Mouse (Mus musculus) CH12.LX (cell line): ENCODE data around the gene Gm20708.

Source experiments
- CTCF ChIP-seq, 2 experiments: IDR thresholded peaks in 1 of 2; conservative IDR thresholded peaks in 1 of 2; 2 replicates each; pipeline ENCODE4 v1.5.1; 2011 to 2012; ENCODE audit warnings: low read depth in 2 of 2, low read length in 2 of 2, improper control_type of control experiment in 1 of 2, inconsistent platforms in 1 of 2, mild to moderate bottlenecking in 1 of 2, moderate library complexity in 1 of 2
- ELF1 ChIP-seq: IDR thresholded peaks from 2 replicates; pipeline ENCODE4 v1.6.1; 2014; ENCODE audit warnings: low read depth, mild to moderate bottlenecking, inconsistent platforms, low read length, improper control_type of control experiment
- EP300 ChIP-seq: IDR thresholded peaks from 2 replicates; pipeline ENCODE4 v1.6.1; 2011; ENCODE audit warnings: low read length, improper control_type of control experiment
- GABPA ChIP-seq: IDR thresholded peaks from 2 replicates; pipeline ENCODE4 v1.6.1; 2012; ENCODE audit warnings: low read depth, low read length, improper control_type of control experiment, inconsistent platforms; ENCODE audit not compliant: insufficient replicate concordance
- JUN ChIP-seq: IDR thresholded peaks from 2 replicates; pipeline ENCODE4 v1.6.1; 2011; ENCODE audit warnings: low read depth, mild to moderate bottlenecking, low read length, improper control_type of control experiment, moderate library complexity; ENCODE audit not compliant: insufficient read depth
- MEF2A ChIP-seq: IDR thresholded peaks from 2 replicates; pipeline ENCODE4 v1.6.1; 2014; ENCODE audit warnings: low read depth, mild to moderate bottlenecking, inconsistent platforms, low read length, improper control_type of control experiment, borderline replicate concordance
- MYC ChIP-seq: IDR thresholded peaks from 2 replicates; pipeline ENCODE4 v1.6.1; 2011; ENCODE audit warnings: low read depth, mild to moderate bottlenecking, improper control_type of control experiment, low read length
- NELFE ChIP-seq: IDR thresholded peaks from 2 replicates; pipeline ENCODE4 v1.6.1; 2011; ENCODE audit warnings: low read depth, low read length, improper control_type of control experiment
- NRF1 ChIP-seq: IDR thresholded peaks from 2 replicates; pipeline ENCODE4 v1.6.1; 2014; ENCODE audit warnings: low read depth, mild to moderate bottlenecking, inconsistent platforms, low read length, improper control_type of control experiment, moderate library complexity
- POLR2A ChIP-seq: IDR thresholded peaks from 2 replicates; pipeline ENCODE4 v1.6.1; 2011; ENCODE audit warnings: low read depth, mild to moderate bottlenecking, improper control_type of control experiment, low read length
- USF1 ChIP-seq: IDR thresholded peaks from 2 replicates; pipeline ENCODE4 v1.6.1; 2014; ENCODE audit warnings: low read depth, mild to moderate bottlenecking, inconsistent platforms, low read length, improper control_type of control experiment
- ZNF384 ChIP-seq: IDR thresholded peaks from 2 replicates; pipeline ENCODE4 v1.6.1; 2012; ENCODE audit warnings: low read depth, low read length, improper control_type of control experiment, inconsistent platforms

DNA sequence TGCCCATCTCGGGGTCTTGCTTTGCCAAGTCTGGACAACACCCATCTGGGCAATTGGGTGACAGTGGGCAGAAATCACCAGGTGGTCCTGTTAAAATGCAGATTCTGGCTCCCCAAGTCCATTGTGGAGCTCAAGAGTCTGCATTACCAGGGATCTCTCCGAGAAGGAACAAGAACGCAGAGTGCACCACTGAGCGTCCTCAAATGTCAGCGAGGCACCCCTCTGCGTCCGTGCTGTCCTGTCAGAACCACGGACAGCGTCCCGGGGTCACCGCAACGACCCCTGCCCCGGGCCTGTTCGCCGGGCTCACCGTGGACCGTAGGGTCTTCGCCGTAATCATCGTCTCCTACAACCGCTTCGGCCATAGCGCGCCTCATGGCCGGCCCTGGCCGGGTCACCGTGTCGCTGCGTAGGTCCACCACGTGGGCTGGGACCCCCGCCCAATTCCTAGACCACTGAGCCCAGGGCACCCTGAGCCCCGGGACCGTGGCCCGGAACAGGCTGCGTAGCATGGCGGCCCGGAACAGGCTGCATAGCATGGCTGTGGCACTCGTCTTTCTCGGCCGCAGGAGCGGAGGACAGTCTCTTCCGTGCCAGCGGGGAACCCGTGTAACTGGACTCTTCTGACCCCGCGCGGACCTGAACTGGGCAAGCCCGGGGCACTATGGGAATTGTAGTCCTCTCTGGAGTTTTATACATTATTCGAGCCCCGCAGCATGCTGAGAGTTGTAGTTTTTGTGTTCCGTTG is 63.6 kb downstream of the Gm20708 start, which contains the start of gene Tha1:
- TF ChIP-seq NELFE (no peak), POLR2A (no peak), CTCF (conservative IDR thresholded peaks at IDR 0.05 in 1 of 2, IDR thresholded peaks at IDR 0.05 in 1 of 2; ENCODE audit: low read depth in 2 of 2, low read length in 2 of 2) (no peak), NRF1 (no peak), ELF1 (no peak), JUN (no peak), GABPA (no peak), ZNF384 (no peak), MEF2A (no peak), USF1 (no peak), MYC (no peak), EP300 (no peak)
